Mouse (Mus musculus) spleen, embryonic (tissue): ENCODE measurements around the gene Top2a.

Experiments
- CTCF ChIA-PET: fragments of 350-600 bp; sonication (Branson Sonifier 250); formaldehyde crosslinking; loops from one replicate; lab custom pipeline; 2022; lab: Charles Lee

Top2a gene

DNA sequence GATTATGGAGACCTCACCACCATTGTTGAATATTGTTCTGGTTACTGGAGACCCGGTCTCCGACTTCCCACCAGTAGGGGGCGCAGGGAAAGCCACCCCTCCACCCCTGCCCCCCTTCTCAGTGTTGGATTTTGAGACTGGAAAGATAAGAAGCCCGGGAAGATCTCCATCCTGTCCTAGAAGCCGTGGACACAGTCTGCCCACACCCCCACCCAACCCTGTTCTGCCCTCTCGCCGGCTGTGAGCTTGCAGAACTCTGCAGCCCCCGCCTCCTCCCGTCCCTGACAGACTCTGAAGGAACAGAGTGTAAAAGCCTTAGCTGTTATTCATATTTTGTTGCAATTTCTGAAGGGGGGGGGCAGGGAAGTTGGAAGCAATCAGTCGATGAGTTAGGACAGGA lies 69.6 kb downstream of the Top2a start:
- CTCF ChIA-PET, result interaction anchor here (0.6 to 2.4 kb wide), 7 partner anchors 9 to 1921 kb away, joined by 3 to 12 read pairs (median 4); no protein-coding TSS in a partner anchor

DNA sequence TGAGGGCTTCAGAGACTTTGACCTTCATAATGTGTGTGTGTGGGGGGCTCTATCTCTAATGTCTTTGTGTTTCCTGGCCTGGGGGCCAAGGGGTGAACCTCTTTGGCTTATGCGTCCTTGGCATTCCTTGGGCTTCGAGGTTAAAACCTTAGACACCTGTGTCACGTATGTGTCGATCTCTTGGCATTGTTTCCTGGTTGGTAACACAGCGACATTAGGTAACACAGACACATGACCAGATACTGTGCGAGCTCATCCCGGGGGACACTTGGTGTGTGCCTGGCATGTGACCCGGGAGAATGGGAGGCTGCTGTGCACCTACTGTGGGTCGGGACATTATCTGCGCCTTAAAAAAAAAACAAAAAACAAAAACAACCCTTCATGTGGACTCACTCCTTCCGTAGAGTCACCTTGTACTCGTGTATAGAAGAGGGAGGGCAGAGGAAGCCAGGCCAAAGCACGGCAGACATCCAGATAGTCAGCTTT lies 70.1 kb downstream of the Top2a start:
- CTCF ChIA-PET, result interaction anchor here (0.6 to 2.4 kb wide), 7 partner anchors 8 to 1920 kb away, joined by 3 to 12 read pairs (median 4); no protein-coding TSS in a partner anchor

DNA sequence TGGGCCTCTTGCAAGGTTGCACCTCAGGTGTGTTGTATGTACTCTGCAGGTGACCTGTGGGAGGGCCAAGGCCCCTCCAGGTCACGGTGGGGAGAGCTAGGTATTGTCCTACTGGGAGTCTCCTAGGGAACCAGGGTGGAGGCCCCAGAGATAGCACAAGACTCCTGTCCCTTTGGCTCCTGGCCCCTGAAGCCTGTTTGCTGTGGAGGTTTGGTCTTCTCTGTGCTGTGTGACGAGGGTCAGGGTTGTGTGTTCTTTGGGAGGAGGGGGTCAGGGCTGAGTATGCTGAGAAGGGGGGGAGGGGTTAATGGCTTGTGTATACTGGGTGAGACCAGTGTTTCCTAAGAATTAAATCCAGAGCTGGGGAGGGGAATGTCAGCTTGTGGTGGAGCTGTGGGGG lies 70.6 kb downstream of the Top2a start:
- CTCF ChIA-PET, result interaction anchor here (0.7 to 2.4 kb wide), 5 partner anchors 8 to 183 kb away, joined by 3 to 12 read pairs (median 7); no protein-coding TSS in a partner anchor

DNA sequence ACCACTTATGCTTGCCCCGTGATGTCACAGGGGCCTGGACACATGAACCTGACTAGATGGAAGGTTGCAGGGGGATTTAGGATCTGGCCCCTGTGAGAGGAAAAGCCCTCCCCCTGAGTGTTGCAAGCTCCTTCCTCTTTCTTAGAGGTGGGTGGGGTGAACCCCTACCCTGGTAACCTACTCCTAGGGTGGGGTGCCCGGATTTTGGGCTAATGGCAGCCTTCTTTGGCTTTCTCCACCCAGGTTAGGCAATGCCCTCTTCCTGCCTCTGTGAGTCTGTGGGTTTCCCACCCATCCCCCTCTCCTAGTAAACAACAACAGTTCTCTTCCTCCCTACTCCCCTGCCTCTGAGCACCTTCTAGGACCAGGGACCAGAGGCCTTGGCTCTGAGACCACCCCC lies 71.3 kb downstream of the Top2a start:
- CTCF ChIA-PET, result interaction anchor here (0.6 to 0.8 kb wide), 4 partner anchors 16 to 54 kb away, joined by 3 to 12 read pairs (median 7); no protein-coding TSS in a partner anchor

DNA sequence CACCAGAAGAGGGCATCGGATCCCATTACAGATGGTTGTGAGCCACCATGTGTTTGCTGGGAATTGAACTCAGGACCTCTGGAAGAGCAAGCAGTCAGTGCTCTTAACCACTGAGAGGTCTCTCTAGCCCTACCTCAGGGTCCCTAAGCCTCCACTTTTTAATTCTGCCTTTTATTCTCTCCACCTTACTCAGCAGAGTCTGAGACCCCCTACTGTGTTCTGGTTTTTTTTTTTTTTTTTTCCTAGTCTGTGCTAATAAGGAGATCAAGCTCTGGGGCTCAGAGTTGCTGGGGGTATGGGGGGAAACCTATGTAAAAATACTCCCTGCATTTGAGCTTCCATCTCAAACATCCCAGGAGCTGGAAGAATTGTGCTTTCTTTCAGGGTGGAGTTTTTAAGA lies 71.9 kb downstream of the Top2a start:
- CTCF ChIA-PET, result interaction anchor here (0.6 kb wide), 3 partner anchors 15 to 53 kb away, joined by 3 to 7 read pairs (median 4); partner anchors contain the start of gene Cdc6

DNA sequence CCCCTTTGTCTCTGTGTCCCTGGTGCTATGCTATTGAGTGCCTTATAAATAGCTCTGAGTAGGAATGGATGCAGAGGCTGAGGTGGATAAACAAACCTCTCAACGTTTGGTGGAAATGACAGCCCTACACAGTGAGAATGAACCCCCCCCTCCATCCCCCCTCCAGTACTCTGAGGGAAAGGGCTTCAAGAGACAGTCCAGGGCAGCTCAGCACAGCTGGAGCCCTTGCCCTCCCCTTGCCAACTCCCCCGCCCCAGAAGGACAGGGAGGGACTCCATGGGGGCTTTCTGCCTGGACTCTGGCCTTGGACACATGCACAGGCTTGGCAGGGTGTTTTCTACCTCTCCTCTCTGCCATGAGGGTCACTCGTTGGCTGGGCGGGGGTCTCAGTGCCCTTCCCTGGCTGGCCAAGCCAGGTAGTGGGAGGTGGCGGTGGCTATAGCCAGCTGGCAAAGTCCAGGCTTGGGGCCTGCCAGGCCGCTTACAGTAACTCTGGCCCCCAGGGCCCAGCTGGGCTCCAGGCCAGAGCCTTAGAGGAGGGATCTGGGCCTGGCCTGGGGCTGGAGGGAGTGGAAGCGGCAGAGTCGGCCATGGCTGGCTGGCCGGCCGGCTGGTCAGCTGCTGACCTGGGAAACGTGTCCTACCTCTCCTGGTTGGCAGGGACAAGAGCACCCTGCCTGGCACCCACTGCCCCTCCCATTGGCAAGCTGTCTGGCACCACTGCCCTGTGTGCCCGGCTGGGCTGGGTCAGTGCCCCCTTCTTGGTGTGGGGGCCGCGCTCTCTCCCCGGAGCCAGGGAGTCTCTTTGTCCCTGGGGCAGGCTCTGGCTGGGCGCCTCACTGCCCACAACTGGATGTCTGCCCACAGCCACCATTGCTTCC lies 72.7 kb downstream of the Top2a start:
- CTCF ChIA-PET, result interaction anchor here (0.6 kb wide), 1 partner anchor 44 kb away, joined by 4 read pairs; the partner anchor contains the start of gene Cdc6

DNA sequence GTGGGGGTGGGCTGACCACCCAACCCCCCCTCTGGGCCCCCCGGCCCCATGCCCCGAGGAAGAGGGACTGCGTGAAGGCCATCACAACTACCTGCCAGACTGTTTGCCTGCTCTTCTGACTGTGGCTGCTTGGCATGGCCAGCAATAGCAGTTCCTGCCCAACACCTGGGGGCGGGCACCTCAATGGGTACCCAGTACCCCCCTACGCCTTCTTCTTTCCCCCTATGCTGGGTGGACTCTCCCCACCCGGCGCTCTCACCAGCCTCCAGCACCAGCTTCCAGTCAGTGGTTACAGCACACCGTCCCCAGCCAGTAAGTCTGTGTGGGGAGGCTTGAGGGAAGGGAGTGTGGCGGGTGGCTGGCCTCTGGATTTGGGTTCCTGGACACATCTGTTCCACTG lies 73.5 kb downstream of the Top2a start:
- CTCF ChIA-PET, result interaction anchor here (0.6 kb wide), 1 partner anchor 15 kb away, joined by 4 read pairs; no protein-coding TSS in a partner anchor

DNA sequence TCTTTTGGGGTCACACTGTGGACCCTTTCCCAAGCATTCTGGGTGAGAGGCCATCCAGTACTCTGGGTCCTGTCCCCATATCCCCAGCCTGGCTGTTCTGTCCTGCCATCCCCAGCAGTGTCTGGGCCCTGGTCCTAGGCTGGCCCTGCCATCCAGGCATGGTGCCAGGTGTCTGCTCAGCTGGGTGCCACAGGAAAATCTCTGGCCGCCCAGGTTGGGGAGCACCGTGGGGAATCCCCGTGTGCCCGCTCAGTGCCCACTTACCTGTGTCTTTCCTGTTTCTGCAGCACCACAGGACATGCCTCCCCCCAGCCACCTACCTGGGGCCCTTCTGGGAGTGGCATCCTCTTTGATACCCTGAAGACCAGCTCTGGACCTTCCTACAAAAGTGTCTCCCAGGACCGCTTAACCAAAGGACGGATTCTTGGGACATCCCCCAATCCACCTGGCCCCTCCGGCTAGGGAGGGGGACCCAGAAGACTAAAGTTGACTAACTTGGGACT lies 74.0 kb downstream of the Top2a start:
- CTCF ChIA-PET, result interaction anchor here (0.6 to 1.1 kb wide), 2 partner anchors 11 to 15 kb away, joined by 3 to 4 read pairs; no protein-coding TSS in a partner anchor

DNA sequence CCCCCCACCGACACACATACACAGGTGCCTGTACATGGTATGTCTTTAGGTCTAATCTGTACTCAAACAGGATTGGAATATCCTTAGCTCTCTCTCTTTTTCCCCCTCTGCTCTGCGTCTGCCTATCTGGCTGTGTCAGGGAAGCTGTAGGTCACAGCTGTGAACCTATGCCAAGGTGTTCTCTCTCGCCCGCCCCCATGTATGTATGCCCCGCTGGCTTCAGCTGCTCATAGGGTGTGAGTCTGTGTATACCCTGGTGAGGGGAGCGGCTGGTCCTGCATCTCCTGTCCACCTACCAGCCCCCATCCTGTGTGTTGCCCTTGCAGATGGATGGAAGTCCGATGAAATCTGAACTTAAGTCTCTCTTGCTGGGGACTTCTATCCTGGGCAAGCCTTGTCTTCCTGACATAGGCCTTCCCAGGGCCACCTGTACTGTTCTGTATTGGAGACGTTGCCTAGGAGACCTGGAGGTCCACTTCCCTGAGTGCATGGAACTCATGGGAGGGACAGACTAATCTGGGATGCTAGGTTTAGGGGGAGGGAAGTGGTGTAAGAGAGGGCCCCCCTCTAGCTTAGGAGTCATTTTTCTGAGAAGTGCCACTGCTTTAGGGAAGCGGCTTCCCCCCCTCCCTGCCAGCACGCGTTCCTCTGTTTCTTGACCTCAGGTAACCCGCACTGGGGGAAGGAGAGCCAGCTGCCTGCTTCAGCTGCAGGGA lies 74.6 kb downstream of the Top2a start:
- CTCF ChIA-PET, result interaction anchor here (1.1 to 1.4 kb wide), 2 partner anchors 12 to 16 kb away, joined by 3 to 5 read pairs; no protein-coding TSS in a partner anchor

DNA sequence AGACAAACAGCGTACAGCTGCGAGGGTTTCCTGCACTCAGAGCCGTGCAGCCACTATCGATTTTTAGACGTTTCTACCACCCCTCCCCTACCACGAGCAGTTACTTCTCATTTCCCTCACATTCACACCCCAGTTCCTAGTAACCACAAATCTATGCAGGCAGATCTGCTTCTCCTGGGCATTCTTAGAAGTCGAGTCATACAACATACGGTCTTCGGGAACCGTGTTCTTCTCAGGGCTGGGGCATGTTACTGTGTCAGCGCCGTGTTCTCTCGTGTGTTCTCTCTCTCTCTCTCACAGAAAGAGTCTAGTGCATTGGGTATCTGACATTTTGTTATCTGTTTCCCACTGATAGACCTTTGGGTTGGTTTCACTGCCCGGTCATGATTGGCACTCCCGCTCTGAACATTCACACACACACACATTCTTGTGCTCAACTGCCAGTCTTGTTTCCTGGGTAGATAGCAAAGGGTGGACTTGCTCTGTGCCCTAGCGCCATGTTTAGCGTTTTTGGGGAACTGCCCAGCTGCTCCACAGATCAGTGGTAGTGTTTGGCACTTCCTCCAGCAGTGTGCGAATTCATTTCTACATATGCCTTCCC lies 75.9 kb downstream of the Top2a start:
- CTCF ChIA-PET, result interaction anchor here (0.5 to 1.4 kb wide), 5 partner anchors 18 to 347 kb away, joined by 3 to 6 read pairs (median 3); no protein-coding TSS in a partner anchor

DNA sequence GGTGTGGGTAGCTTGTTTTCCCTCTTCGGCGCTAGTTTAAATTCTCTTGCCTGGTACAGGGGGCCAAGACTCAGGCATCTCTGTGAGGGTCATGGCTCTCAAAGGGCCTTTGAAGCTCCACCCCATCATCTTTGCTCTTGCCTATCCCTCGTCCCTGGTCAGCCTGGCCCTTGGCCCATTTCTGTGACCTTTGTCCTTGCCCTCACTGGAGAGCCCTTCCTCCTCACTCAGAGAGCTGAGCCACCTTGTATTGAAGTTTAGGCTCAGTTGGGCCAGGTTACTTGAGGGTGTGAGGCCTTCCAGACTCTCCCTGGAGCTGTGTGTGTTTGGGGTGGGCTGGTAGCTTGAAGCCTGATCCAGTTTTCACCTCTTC lies 78.4 kb downstream of the Top2a start:
- CTCF ChIA-PET, result interaction anchor here (0.5 to 1.8 kb wide), 4 partner anchors 9 to 83 kb away, joined by 3 to 12 read pairs (median 6); no protein-coding TSS in a partner anchor

DNA sequence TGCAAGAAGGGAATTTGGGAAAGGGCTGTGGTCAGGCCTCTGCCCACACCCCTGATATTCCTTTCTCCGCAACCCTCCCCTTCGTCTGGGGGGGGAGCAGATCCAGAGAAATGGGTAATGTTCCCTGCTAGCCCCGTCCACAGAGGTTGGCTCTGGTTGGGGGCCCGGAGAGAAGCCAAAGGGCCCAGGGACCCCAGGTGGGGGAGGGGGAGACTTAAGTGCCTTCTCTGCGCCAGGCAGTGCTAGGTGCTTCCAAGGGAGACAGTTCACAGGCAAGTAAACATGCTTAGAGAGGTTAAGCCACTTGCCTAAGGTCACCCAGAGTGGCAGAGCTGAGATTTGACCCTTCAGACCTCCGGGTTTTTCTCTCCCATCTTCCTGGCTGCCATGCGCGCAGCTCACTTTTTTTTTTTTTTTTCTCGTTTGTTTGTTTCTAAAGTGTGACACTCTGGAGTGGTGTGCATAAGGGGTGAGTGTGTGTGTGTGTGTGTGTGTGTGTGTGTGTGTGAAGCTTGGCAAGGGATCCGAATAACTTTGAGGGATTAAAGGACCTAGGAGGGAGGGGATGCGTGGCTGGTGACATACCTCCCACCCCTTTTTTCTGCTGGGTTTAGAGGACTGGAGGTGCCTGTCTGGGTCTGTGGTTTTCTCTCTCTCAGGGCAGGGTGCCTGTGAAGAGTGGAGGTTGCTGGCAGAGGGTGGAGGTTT lies 78.9 kb downstream of the Top2a start:
- CTCF ChIA-PET, result interaction anchor here (0.5 to 1.8 kb wide), 4 partner anchors 10 to 83 kb away, joined by 3 to 12 read pairs (median 6); no protein-coding TSS in a partner anchor

DNA sequence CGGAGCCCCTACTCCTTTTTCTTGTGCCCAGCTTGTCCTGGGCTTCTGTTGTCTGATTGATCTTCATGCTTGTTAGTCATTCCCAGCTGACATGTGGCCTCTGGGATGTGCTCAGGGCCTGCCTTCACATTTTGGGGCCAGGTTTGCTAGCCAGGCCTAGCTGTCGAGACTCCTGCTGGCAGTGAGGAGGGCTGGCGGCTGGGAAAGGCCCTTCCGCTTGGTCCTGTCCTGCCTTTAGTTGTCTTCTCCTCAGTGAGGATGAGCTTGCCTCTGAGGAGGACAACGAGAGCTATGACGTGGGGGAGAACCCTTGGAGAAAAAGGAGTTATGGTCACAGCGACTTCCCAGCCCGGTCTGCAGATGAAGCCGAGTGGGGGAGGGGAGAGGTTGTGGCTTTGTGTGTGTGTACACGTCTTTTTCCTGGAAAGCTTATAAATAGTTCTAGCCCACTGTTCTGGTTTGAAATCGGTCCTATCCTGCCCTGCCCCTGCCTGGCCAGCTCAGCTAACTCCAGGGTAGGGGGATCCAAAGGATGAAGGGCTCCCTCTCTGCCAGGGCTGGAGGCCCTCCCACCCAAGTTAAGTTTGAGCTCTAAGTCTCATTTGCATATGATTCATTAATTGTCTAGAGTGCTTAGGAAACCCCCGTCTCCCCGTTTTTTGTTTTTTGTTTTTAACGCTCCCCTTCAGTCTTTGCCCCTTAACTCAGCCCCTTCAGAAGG lies 80.1 kb downstream of the Top2a start:
- CTCF ChIA-PET, result interaction anchor here (0.9 to 1.5 kb wide), 2 partner anchors 18 to 28 kb away, joined by 3 to 4 read pairs; no protein-coding TSS in a partner anchor
